Mouse (Mus musculus): ENCODE results near the gene Exoc1.

DNA sequence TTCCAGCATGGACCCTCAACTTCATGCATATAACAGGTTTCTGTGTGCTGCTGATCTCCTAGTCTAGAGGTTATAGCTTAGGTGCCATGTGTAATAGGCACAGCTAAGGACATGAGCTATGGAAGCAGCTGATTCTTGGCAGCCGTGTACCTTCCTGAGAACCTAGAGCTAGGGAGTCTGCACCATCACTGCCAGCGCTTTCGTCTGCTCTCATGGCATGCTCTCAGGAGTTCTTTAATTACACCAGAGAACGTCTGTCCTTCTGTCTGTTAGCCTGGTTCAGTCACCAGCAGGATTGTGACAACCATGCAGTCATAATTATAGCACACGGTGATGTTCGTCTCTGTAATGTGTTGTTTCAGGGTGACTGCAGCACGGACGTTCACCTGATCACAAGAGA lies 86.2 kb downstream of the Exoc1 start:
- TF ChIP-seq CTCF (IDR thresholded peaks at IDR 0.05; ENCODE audit: control insufficient read depth, insufficient read depth, insufficient read length) (no peak), FOSL1 (IDR thresholded peaks at IDR 0.05; ENCODE audit: insufficient read depth, low read length, poor library complexity, severe bottlenecking) (no peak), MYOG (IDR thresholded peaks at IDR 0.05; ENCODE audit: control insufficient read depth, extremely low read depth, insufficient read length) (no peak), MAX (IDR thresholded peaks at IDR 0.05) (no peak), CEBPB (IDR thresholded peaks at IDR 0.05; ENCODE audit: low read depth) (no peak)
